Mouse (Mus musculus) spleen, adult 12 weeks (tissue): ENCODE measurements around the gene Olfr373.

Source experiments
- DNase-seq: peaks from one replicate; pipeline ENCODE4 v3.0.0; 2022; ENCODE audit warnings: low spot score

The Olfr373 gene

GRCm38 (mm10) chr8:72134756-72135445 is 51.9 kb downstream of the Olfr373 start, which contains the start of gene Tpm4:
Tpm4 (plus strand) TSS chr8:72134975.
- peak; percentile 22 for DNase-seq

GRCm38 (mm10) chr8:72135446-72136301 is 52.7 kb downstream of the Olfr373 start:
- DNase-seq: no peak

GRCm38 (mm10) chr8:72136302-72136978 is 53.5 kb downstream of the Olfr373 start:
- DNase-seq: peak; percentile 16

- no peak for DNase-seq
These were observed 54.5 kb downstream of the Olfr373 start for GRCm38 (mm10) chr8:72137431-72137830.

GRCm38 (mm10) chr8:72138456-72138855 is 55.5 kb downstream of the Olfr373 start:
- no peak for DNase-seq

GRCm38 (mm10) chr8:72143256-72143824 is 60.4 kb downstream of the Olfr373 start:
- DNase-seq: no peak

- DNase-seq: no peak
These were observed 61.5 kb downstream of the Olfr373 start for GRCm38 (mm10) chr8:72144345-72144975.

GRCm38 (mm10) chr8:72145511-72145910 is 62.5 kb downstream of the Olfr373 start:
- no peak for DNase-seq

- DNase-seq: no peak
These were observed 63.1 kb downstream of the Olfr373 start for GRCm38 (mm10) chr8:72146056-72146455.

GRCm38 (mm10) chr8:72146556-72146955 is 63.6 kb downstream of the Olfr373 start:
- DNase-seq: no peak

GRCm38 (mm10) chr8:72147266-72147665 is 64.3 kb downstream of the Olfr373 start:
- DNase-seq: no peak

- no peak for DNase-seq
These were observed 66.1 kb downstream of the Olfr373 start for GRCm38 (mm10) chr8:72149056-72149455.

GRCm38 (mm10) chr8:72151418-72152078 is 68.6 kb downstream of the Olfr373 start:
- DNase-seq: no peak
